Mouse (Mus musculus) hindbrain, embryonic 14.5 days (tissue): ENCODE results near the gene Top2a. TPM values are rescaled to one million over a fixed set of nuclear protein-coding genes. Genes with fewer than 3 reads are reported as not detected.
"Not testable (repeated sequence)": the region's sequence is repeated elsewhere in the genome, so short reads cannot be mapped to it uniquely, and the experiment has no call there.

Experiments used
- ATAC-seq: fragments of 200-750 bp; cut with Nextera tagmentation; 2 replicates; pipeline ENCODE4 v1.8.0; 2017; ENCODE audit warnings: moderate number of reproducible peaks, mild to moderate bottlenecking, moderate TSS enrichment, moderate library complexity; ENCODE audit not compliant: low FRiP score
- DNase-seq: peaks from one replicate; pipeline ENCODE4 v3.0.0-alpha.2; 2015; ENCODE audit warnings: low spot score
- H3K27ac ChIP-seq: fragments of 300-500 bp; sonication (generic); 2 replicates; pipeline ENCODE4 v1.5.1; 2014; ENCODE audit warnings: mild to moderate bottlenecking, moderate library complexity
- H3K27me3 ChIP-seq: fragments of 300-500 bp; sonication (generic); 2 replicates; pipeline ENCODE4 v1.6.1; 2014; ENCODE audit warnings: mild to moderate bottlenecking, low read length, mixed read lengths; ENCODE audit not compliant: control insufficient read depth, insufficient read depth
- H3K36me3 ChIP-seq: fragments of 300-500 bp; sonication (generic); replicated peaks from 2 replicates; pipeline ENCODE4 v1.6.1; 2014; ENCODE audit not compliant: control insufficient read depth, insufficient read depth
- H3K4me1 ChIP-seq: fragments of 300-500 bp; sonication (generic); replicated peaks from 2 replicates; pipeline ENCODE4 v1.6.1; 2014; ENCODE audit warnings: antibody characterized with exemption, low read length, mixed read lengths; ENCODE audit not compliant: control insufficient read depth, insufficient read depth
- H3K4me2 ChIP-seq: fragments of 300-500 bp; sonication (generic); replicated peaks from 2 replicates; pipeline ENCODE4 v1.6.1; 2014; ENCODE audit warnings: mild to moderate bottlenecking, moderate library complexity
- H3K4me3 ChIP-seq: fragments of 300-500 bp; sonication (generic); replicated peaks from 2 replicates; pipeline ENCODE4 v1.5.1; 2014; ENCODE audit warnings: mild to moderate bottlenecking, low read length
- H3K9ac ChIP-seq: fragments of 300-500 bp; sonication (generic); 2 replicates; pipeline ENCODE4 v1.6.1; 2014
- H3K9me3 ChIP-seq: fragments of 300-500 bp; sonication (generic); 2 replicates; pipeline ENCODE4 v1.6.1; 2016; ENCODE audit warnings: low read length; ENCODE audit not compliant: control insufficient read depth
- WGBS: fragments of 180-500 bp; shearing (Covaris S2); extraction: QIAGEN DNeasy Blood & Tissue Kit; methylation state at CpG from one replicate; pipeline ENCODE4 v1.1.7; 2014; 5-methylcytosine and 5-hydroxymethylcytosine counted together
- polyA plus RNA-seq: library from polyadenylated mRNA; unstranded; fragments of >200 nt; fragmentation: Nextera tagmentation; extraction: Ambion mirVana; gene quantifications from 2 replicates; pipeline ENCODE4 v1.2.1, GENCODE M21; 2014

Gene Top2a
- polyA plus RNA-seq, 1 experiment from 2014 or later = 34.2 TPM

DNA sequence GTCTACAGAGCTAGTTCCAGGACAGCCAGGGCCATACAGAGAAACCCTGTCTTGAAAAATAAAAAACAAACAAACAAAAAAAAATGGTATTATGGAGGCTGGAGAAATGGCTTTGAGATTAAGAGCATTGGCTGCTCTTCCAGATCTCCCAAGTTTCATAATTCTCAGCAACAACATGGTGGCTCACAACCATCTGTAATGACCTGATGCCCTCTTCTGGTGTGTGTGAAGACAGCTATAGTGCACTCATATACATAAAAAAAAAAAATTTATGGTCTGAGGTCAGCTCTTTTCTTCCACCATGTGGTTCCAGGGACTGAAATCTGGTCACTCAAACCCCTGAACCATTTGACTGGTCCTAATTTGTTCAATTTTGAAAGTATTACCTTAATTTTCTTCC is 25.2 kb downstream of the Top2a start:
- no peak overlapping the region for H3K27ac ChIP-seq
- no peak for ATAC-seq
- no peaks in the 10 kb centered on the region for H3K9me3 ChIP-seq
- no peak overlapping the region for H3K9ac ChIP-seq
- no peaks in the 10 kb centered on the region for H3K4me1 ChIP-seq
- DNase-seq = no peak
- H3K27me3 ChIP-seq = no peaks in the 10 kb centered on the region
- H3K4me2 ChIP-seq = no peak overlapping the region
- H3K4me3 ChIP-seq = no peak overlapping the region
- no peaks in the 10 kb centered on the region for H3K36me3 ChIP-seq

- Histone ChIP-seq H3K27me3 (no peaks in the 10 kb centered on the region), H3K9ac (no peak overlapping the region), H3K36me3 (0 out of 2 replicates have a peak, but pooled peaks cover 2% of the 10 kb centered on the region), H3K9me3 (no peaks in the 10 kb centered on the region), H3K4me1 (no peaks in the 10 kb centered on the region), H3K27ac (no peak overlapping the region), H3K4me2 (no peak overlapping the region), H3K4me3 (no peak overlapping the region)
- 92% methylated on average over 4 of the region's 4 CpGs for WGBS
- DNase-seq = no peak
- ATAC-seq = no peak
These were observed 26.3 kb downstream of the Top2a start for GRCm38 (mm10) chr11:98997659-98998058.

- no peak overlapping the region for H3K9ac ChIP-seq
- no peaks in the 10 kb centered on the region for H3K4me1 ChIP-seq
- no peak overlapping the region for H3K4me3 ChIP-seq
- H3K4me2 ChIP-seq = no peak overlapping the region
- no peak for ATAC-seq
- 0 out of 2 replicates have a peak, but pooled peaks cover 2% of the 10 kb centered on the region for H3K36me3 ChIP-seq
- 93% methylated on average over 7 of the region's 7 CpGs for WGBS
- H3K27me3 ChIP-seq = no peaks in the 10 kb centered on the region
- H3K27ac ChIP-seq = no peak overlapping the region
- H3K9me3 ChIP-seq = no peaks in the 10 kb centered on the region
- DNase-seq = no peak
These were observed 28.0 kb downstream of the Top2a start for GRCm38 (mm10) chr11:98995987-98996386.

DNA sequence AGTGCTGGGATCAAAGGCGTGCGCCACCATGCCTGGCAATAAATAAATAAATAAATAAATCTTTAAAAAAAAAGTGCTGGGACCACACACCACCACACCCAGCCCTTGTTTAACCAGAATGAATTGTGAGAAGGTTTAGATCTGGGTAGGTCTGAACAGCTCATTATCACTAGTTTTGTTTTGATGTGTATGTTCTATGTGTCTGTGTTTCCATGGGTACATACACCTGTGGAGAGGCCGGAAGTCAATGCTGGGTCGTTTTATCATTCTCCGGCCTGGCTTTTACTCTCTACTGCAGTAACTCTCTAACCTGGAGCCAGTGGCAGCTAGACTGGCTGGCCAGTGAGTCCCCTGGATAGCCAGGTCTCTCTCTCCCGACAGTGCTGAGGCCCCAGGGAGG is 33.1 kb downstream of the Top2a start:
- Histone ChIP-seq H3K4me2 (no peak overlapping the region), H3K27me3 (no peaks in the 10 kb centered on the region), H3K4me3 (no peak overlapping the region), H3K4me1 (no peaks in the 10 kb centered on the region), H3K36me3 (0 out of 2 replicates have a peak, but pooled peaks cover 2% of the 10 kb centered on the region), H3K9me3 (no peaks in the 10 kb centered on the region), H3K9ac (no peak overlapping the region), H3K27ac (no peak overlapping the region)
- DNase-seq (no peak), ATAC-seq (no peak)
- WGBS = 83% methylated on average over 6 of the region's 6 CpGs

GRCm38 (mm10) chr11:98988260-98988659 is 35.7 kb downstream of the Top2a start:
- H3K4me1 ChIP-seq, H3K27ac ChIP-seq, H3K4me2 ChIP-seq, ATAC-seq, H3K36me3 ChIP-seq, H3K4me3 ChIP-seq, H3K9me3 ChIP-seq, DNase-seq, H3K9ac ChIP-seq, H3K27me3 ChIP-seq: not testable (repeated sequence)
- WGBS = 93% methylated on average over 5 of the region's 6 CpGs

DNA sequence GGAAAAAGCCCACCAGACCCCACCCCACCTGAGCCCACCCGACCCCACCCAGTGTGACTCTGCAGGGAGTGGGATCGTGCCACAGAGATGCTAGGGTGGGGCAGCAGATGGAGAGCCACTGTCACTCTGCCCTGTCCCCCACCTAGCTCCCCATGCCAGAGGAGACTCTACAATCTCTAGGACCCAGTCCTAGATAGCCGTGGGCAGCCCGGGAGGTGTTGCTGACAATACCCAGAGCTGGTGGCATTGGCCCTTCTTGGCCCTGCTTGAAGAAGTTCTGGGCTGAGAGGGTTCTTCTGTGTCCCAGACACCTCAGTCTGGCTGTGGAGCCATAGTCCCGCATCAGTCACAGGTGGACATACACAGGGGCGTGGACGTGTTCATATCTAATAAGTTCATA is 38.4 kb downstream of the Top2a start:
- ATAC-seq (no peak), DNase-seq (no peak)
- no peaks in the 10 kb centered on the region for H3K27me3 ChIP-seq
- WGBS = 95% methylated on average over 7 of the region's 7 CpGs
- no peak overlapping the region for H3K4me3 ChIP-seq
- H3K27ac ChIP-seq = no peak overlapping the region
- peaks cover 5% of the 10 kb centered on the region; the same call in 1 of the 2 replicates for H3K4me1 ChIP-seq
- H3K4me2 ChIP-seq = no peak overlapping the region
- H3K9ac ChIP-seq = no peak overlapping the region
- H3K36me3 ChIP-seq = no peaks in the 10 kb centered on the region
- H3K9me3 ChIP-seq = no peaks in the 10 kb centered on the region

DNA sequence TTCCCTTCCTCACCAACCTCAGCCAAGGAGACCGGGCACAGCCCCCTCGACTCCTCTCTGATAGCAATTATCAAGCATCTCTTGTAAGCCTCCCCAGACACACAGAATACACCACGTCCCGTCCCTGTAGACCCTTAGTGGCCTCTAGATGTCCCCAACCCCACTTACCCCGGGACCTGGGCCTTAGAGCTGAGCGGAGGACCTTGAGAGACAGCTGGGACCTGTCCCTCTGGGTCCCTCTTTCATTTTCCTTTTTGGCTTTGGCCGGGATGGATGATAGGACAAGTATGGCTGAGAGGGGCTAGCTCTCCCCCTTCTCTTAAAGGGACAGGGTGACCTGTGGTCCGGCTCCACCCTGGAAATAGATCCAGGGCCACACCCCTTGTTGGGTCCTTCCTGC is 40.4 kb downstream of the Top2a start:
- H3K27ac ChIP-seq = no peak overlapping the region
- 37% methylated on average over 8 of the region's 8 CpGs for WGBS

GRCm38 (mm10) chr11:98982773-98983133 is 41.2 kb downstream of the Top2a start, which contains the start of gene Gjd3:
Gene Gjd3, minus strand, starts transcription at chr11:98983016.
- peak within 1 kb of the TSS; percentile 95 for H3K27ac ChIP-seq
- WGBS = 2% methylated on average over 28 of the region's 28 CpGs
- H3K4me1 ChIP-seq = peaks cover 5% of the 10 kb centered on the region; the same call in 1 of the 2 replicates
- peak within 1 kb of the TSS; percentile 69 for H3K4me2 ChIP-seq
- ATAC-seq = no peak
- H3K9me3 ChIP-seq = no peaks in the 10 kb centered on the region
- DNase-seq = no peak
- H3K36me3 ChIP-seq = no peaks in the 10 kb centered on the region
- peak within 1 kb of the TSS; percentile 78 for H3K9ac ChIP-seq
- no peaks in the 10 kb centered on the region for H3K27me3 ChIP-seq
- peak within 1 kb of the TSS; percentile 60 for H3K4me3 ChIP-seq

More for the DNA sequence above, 40.4 kb downstream of the Top2a start:
- peaks cover 5% of the 10 kb centered on the region; the same call in 1 of the 2 replicates for H3K4me1 ChIP-seq
- no peaks in the 10 kb centered on the region for H3K27me3 ChIP-seq
- H3K4me3 ChIP-seq = peak overlapping the region; percentile 60; the same call in 1 of the 2 replicates
- no peaks in the 10 kb centered on the region for H3K36me3 ChIP-seq
- peak overlapping the region; percentile 78 for H3K9ac ChIP-seq
- no peaks in the 10 kb centered on the region for H3K9me3 ChIP-seq
- DNase-seq = no peak
- peak overlapping the region; percentile 69 for H3K4me2 ChIP-seq
- ATAC-seq = no peak

DNA sequence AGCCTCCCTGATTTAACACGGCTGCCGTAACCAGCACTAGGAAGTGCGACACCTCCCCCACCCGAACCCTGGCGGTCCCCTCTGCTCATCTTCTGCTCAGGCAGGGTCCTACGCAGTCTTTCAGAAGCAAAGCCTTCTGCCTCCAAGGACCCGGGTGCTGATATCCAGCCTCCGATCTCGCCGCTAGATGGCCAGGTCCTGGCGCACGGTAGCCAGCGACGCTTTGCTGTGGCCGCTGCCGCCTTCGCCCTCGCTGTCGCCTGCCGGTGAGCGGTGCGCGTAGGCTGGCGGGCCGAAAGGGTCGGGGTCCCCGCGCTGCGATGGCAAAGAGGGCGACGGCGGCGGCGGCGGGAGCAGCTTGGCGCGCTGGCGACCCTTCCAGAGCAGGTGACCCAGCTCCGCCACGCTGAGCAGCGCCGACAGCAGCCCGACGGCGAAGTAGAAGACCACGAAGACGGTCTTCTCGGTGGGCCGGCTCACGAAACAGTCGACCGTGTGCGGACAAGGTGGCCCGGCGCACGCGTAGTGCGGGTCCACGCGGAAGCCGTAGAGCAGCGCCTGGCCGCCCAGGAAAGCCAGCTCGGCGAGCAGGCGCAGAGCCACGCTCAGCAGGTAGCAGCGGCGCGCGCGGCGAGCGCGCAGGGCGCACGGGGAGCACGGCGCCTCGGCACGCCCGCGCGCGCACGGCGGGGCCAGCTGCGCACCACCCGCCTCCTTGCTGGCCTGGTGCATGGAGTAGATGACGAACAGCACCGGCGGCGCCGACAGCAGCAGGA is 41.8 kb downstream of the Top2a start:
- WGBS = under 1% methylated on average over 94 of the region's 94 CpGs
- H3K9me3 ChIP-seq = no peaks in the 10 kb centered on the region

More for the DNA sequence above, 41.8 kb downstream of the Top2a start:
- Histone ChIP-seq H3K36me3 (no peaks in the 10 kb centered on the region), H3K27ac (peak overlapping the region; percentile 95), H3K9ac (peak overlapping the region; percentile 78), H3K4me3 (peak overlapping the region; percentile 60), H3K27me3 (no peaks in the 10 kb centered on the region), H3K4me2 (peak overlapping the region; percentile 69), H3K4me1 (peaks cover 5% of the 10 kb centered on the region; the same call in 1 of the 2 replicates)
- DNase-seq (peak; percentile 78), ATAC-seq (peak; percentile 84)
